Mouse (Mus musculus): ENCODE results near the gene Mapkap1.

Mapkap1 gene

DNA sequence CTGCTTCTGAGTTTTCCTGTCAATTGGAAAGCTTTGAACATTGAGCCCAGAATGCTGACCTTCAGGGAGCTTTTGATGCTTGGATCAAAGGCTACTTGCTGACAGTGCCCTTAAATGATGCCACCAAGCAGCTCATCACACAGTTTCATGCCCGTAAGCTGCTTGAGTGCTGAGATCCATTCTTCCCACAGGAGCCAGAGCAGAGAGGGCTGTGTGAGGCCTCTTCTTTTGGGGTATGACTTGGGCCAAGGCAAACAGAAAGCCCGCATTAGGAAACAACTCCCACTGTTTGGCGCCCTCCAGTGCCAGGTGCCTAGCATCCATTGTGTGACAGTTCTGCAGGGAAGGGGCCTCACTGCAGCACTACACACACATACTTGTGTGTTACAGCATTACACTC lies 123.5 kb downstream of the Mapkap1 start:
- peak in 1 of 2 experiments; percentile 23 for DNase-seq (ENCODE audit: low spot score in 2 of 2)

DNA sequence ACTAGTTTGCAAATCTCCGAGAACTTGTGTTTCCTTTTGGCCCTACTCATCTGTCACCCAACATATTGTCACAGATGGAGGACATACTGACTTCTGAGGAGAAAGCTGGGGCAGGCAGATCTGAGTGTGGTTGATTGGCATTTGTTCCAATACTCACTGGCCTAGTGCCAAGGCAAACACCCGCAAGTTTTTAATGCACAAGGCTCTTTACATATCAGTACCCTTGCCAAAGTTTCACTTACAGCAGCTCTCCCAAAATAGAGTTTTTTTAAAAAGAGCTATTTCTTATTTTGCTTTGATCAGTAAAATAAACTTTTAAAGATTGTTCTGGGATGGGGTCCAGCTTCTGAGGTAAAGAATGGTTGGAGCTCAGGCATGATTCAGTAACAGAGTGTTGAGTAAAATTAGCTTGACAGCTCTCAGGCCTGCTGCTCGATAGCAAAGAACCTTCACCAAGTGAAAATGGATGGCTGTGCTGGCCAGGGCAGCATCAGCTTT lies 125.3 kb downstream of the Mapkap1 start:
- no peak for DNase-seq (ENCODE audit: low spot score in 2 of 2)

GRCm38 (mm10) chr2:34532394-34532793 lies 125.8 kb downstream of the Mapkap1 start:
- no peak for DNase-seq (ENCODE audit: low spot score in 2 of 2)

- no peak for DNase-seq (ENCODE audit: low spot score in 2 of 2)
Measured at GRCm38 (mm10) chr2:34533281-34533680, 126.7 kb downstream of the Mapkap1 start.

DNA sequence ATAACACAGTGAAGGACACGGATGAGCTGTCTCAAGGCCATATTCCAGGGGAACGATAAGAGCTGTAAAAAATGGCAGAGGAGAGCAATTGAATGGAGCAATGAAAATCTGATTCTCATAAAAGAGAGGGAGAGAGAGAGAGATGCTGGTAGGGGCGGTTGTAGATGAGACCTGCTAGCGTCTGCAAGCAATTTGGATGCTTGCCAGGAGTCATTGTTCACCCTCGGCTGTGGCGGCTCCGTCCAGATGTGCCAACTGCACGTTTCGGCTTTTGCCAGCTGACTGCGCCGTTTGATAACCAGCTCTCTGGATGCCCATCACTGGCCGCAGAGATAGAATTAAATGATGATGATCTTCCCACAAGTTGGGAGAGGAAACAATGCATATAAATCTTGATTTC lies 128.4 kb downstream of the Mapkap1 start:
- no peak for DNase-seq (ENCODE audit: low spot score in 2 of 2)

DNA sequence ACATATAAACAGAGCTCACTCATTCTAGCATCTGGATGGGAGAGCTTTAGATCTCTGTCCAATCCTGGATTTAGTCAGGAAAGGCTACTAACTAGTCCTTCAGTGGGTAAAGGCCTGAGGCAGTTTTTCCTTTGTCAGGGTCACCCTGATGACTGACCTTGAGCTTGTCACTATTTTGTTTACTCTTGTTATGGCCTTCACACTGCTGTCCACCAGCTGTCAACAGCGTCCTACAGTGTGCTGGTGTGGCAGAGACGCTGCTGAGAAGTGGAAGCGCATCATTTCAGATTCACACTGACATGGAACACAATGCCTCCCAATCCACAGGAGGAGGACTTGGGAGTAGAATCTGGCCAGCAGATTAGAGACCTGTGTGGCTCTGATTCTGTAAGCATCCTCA lies 130.8 kb downstream of the Mapkap1 start:
- DNase-seq (ENCODE audit: low spot score in 2 of 2): no peak

- no peak for DNase-seq (ENCODE audit: low spot score in 2 of 2)
Measured at GRCm38 (mm10) chr2:34543581-34543980, 137.0 kb downstream of the Mapkap1 start.

- no peak for DNase-seq (ENCODE audit: low spot score in 2 of 2)
Measured at GRCm38 (mm10) chr2:34544021-34544420, 137.4 kb downstream of the Mapkap1 start.

- no peak for DNase-seq (ENCODE audit: low spot score in 2 of 2)
Measured at GRCm38 (mm10) chr2:34544646-34545395, 138.2 kb downstream of the Mapkap1 start.

DNA sequence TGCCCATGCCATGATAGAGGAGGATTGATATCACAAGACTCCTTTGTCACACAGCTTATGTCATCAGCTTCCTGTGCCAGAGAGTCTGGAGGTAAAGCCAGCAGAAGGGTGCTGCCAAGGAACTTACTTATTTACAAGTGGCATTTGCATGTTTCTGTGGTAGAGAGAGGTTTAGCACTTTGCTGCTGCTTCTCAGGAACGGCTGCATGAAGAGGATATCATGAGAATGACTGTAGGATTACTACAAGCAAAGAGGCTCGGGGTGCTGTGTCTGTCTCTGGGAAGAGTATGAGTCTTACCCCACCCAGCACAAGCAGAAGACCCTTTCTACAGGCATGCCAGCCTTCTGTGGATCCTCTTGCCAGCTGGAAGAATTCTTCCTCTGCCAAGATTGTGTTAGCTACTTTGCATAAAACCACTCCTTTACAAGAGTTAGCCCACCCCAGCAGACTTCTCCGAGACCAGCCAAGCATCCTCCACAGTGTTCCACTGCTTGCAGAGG lies 139.7 kb downstream of the Mapkap1 start:
- no peak for DNase-seq (ENCODE audit: low spot score in 2 of 2)

DNA sequence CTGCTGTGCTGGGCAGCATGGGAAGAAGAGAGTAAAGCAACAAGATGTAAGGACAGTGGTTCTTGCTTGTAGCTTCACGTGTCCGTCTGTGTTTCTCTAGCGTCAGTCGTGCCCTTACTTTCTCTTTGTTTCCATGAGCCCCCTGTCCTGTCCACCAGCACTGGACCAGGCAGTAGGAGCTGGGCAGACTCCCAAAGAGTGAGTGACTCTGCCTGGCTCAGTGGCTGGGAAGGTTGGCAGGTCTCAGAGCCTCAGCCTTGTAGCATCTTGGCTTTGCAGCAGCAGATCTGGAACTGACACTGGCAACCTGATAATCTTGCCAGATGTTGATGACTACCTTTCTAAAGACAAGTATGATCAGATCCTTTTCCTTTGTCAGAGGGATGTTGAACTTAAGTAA lies 140.9 kb downstream of the Mapkap1 start:
- no peak for DNase-seq (ENCODE audit: low spot score in 2 of 2)

- no peak for DNase-seq (ENCODE audit: low spot score in 2 of 2)
Measured at GRCm38 (mm10) chr2:34548961-34549360, 142.4 kb downstream of the Mapkap1 start.

- DNase-seq (ENCODE audit: low spot score in 2 of 2): no peak
Measured at GRCm38 (mm10) chr2:34549469-34549868, 142.9 kb downstream of the Mapkap1 start.

GRCm38 (mm10) chr2:34552772-34553171 lies 146.2 kb downstream of the Mapkap1 start:
- no peak for DNase-seq (ENCODE audit: low spot score in 2 of 2)

DNA sequence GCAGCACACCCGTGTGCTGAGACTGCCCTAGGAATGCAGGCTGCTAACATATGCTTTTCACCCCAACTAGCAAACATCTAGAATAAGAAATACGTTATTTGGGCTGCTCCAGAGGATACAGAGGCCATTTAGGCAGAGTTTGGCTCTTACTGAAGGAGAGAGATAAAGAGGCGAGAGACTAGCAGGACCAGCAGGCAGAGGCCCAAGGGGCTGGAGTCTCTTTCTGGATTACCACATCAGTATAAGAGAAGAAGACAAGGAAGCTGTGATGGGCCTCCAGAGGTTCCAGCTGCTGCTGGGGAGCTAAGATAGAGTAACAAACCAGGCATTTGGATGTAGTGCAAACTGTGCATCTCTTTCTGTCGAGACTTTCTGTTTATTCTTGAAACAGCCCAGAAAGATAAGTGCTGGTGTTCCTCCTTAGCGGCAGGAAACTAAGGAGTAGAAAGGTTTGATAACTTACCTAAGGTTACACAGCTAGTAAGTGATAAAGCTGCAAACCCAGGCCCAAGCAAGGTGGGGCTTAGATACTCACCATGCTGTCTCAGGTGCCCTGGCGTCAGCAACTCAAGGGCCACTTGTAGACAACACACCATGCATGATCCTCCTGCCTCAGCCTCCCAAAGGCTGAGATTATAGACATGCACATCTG lies 147.1 kb downstream of the Mapkap1 start:
- no peak for DNase-seq (ENCODE audit: low spot score in 2 of 2)

DNA sequence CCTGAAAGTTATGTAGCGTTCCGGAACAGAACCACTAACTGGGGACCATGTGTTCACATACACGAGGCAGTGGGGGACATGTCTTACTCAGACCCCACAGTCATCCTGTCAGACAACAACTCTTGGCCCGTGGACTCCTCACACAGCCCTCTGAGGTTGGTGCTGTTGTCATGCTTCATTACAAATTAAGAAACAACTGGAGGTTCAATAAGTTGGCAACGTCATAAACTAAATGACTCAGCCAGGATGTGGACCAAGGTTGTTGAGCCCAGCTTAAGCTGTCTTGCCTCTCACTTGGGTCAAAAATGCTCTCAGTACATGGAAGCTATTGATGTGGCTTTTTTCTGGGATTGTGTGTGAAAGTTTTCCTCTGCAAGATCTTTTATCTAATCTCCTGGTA lies 153.6 kb downstream of the Mapkap1 start:
- DNase-seq (ENCODE audit: low spot score in 2 of 2): no peak

- DNase-seq (ENCODE audit: low spot score in 2 of 2): no peak
Measured at GRCm38 (mm10) chr2:34563089-34563694, 156.6 kb downstream of the Mapkap1 start.

DNA sequence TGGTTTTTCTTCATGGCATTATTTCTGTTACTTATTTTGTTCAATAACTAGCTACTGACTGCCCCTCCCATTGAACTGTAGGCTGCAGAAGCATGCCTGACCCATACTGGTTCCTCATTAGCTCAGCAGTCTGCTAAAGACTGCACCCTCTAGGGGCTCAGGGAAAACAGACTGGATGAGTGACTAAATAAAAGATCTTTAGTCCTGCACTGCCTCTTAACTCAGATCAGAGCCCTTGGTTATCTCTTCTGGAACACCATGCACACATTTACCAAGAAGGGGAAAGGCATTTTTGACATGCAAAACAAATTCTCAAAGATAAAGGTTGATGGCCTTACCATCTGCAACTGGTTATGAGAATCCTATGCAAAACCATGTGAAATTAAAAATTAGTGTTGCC lies 157.3 kb downstream of the Mapkap1 start:
- no peak for DNase-seq (ENCODE audit: low spot score in 2 of 2)

DNA sequence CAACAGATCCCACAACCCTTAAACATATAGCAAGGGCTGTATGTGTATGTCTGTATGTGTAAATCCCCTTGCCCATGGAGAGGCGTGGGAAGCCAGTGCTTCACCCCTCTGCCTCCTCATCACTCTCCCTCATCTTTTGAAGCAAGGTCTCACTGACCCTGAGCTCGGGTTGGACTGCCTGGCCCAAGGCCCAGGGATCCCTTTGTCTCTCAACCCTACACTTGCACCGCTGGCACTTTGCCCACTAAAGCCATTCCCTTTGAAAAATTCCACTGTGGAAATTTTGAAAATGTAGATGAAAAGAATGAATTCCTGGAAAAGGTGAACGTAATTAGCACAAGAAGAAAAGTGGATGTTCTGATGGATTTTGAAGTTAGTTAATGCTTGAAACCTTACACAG lies 159.6 kb downstream of the Mapkap1 start:
- no peak for DNase-seq (ENCODE audit: low spot score in 2 of 2)

- no peak for DNase-seq (ENCODE audit: low spot score in 2 of 2)
Measured at GRCm38 (mm10) chr2:34566601-34567000, 160.0 kb downstream of the Mapkap1 start.

DNA sequence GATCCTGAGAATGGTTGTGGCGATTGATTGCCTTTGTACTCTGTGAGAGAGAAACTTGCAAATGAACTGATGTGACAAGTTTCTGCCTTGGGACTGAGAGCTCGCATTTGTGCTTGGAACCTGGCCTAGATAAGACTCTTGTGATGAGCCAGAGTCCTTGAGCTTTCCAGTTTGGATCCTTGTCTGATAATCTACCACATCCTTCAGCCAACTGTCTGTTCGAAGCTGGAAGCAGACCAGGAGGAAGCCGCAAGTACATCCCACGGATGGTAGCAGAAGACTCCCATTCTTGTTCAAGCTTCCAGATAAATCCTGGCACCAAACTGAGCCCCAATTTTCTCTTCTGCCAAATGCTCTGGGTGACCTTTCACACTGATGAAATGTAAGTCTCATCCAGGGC lies 162.6 kb downstream of the Mapkap1 start:
- no peak for DNase-seq (ENCODE audit: low spot score in 2 of 2)

DNA sequence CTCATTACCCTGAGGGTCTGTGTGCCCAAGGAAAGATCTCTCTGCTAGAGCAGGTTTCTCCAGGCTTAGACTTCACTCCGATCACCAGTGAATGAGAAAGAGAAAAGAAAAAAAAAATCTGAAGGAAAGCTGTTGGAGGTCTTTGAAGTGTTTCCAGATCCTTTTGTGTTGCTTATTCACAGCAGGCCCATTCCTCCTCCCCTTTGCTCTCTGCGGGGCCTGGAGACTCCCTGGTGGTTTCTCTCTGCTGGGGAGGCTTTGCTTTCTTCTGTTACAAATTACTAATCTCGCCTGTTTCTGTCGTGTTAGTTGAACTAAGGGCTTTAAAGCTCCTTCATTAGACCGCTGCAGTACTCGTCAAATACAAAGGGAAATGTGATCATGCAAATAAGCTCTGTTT lies 163.8 kb downstream of the Mapkap1 start:
- DNase-seq (ENCODE audit: low spot score in 2 of 2): no peak

DNA sequence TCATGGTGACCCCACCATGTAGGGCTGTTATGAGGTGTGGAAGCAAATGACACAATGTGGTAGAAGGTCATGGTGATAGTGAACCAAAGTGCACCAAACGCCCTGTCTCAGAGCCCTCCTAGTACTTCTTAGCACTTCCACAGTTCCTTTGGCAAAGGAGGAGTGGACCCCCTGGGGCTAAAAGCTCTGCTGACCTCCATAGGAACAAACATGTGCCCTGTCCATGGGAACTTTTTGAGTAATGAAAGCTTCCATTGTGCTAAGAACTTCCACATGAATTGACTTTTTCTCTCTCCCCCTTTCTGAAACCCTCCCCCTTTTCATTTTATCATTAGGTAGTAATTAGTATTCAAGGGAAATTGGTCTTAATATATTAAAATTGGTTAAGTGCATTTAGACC lies 164.5 kb downstream of the Mapkap1 start:
- DNase-seq (ENCODE audit: low spot score in 2 of 2): no peak

All from spleen, postnatal 10 days (tissue).